Mouse (Mus musculus): Measurements from ENCODE around the gene Sdk1.

- no peak for TF ChIP-seq POLR2A (IDR thresholded peaks at IDR 0.05; ENCODE audit: control insufficient read depth, extremely low read depth, insufficient read depth, low read length, poor library complexity)
- no peak for TF ChIP-seq CTCF (IDR thresholded peaks at IDR 0.05; ENCODE audit: borderline replicate concordance, control insufficient read depth, extremely low read depth, insufficient read depth, low read length, poor library complexity)
Measured at GRCm38 (mm10) chr5:141207061-141207460, 34.2 kb upstream of the Sdk1 start.
